Mouse (Mus musculus): ENCODE results near the gene Gpc6. TPM values are rescaled to one million over a fixed set of nuclear protein-coding genes. Genes with fewer than 3 reads are reported as not detected.

Gpc6 gene
- polyA plus RNA-seq, 1 experiment from 2014 or later: 14.5 TPM

- no peaks in the 10 kb centered on the region for H3K9me3 ChIP-seq (ENCODE audit: control insufficient read depth, low read length)
- H3K4me2 ChIP-seq (ENCODE audit: low read length): no peak overlapping the region
- ATAC-seq (ENCODE audit: insufficient number of reproducible peaks, insufficient read depth, low FRiP score, low read depth): no peak
- WGBS: 91% methylated on average over 2 of the region's 2 CpGs
- H3K4me3 ChIP-seq (ENCODE audit: control insufficient read depth in 1 of 2, insufficient read depth in 1 of 2, low read depth in 1 of 2, low read length in 2 of 2): no peak overlapping the region
- H3K27ac ChIP-seq (replicated peaks in 1 of 2; ENCODE audit: control insufficient read depth in 1 of 2, insufficient read depth in 1 of 2, low read depth in 2 of 2, low read length in 2 of 2): no peak overlapping the region
- H3K27me3 ChIP-seq (ENCODE audit: control insufficient read depth, insufficient read depth, low read length): no peaks in the 10 kb centered on the region
- peaks cover 0 to 2% of the 10 kb centered on the region in 2 experiments; a peak in 1 of 4 replicates for H3K4me1 ChIP-seq (ENCODE audit: control insufficient read depth in 2 of 2, insufficient read depth in 2 of 2, low read length in 2 of 2)
- H3K9ac ChIP-seq (ENCODE audit: low read length): no peak overlapping the region
- no peaks in the 10 kb centered on the region for H3K36me3 ChIP-seq (ENCODE audit: control insufficient read depth, insufficient read depth, low read length)
Measured at GRCm38 (mm10) chr14:117520706-117521105, 595.6 kb downstream of the Gpc6 start.

- H3K27ac ChIP-seq (replicated peaks in 1 of 2; ENCODE audit: control insufficient read depth in 1 of 2, insufficient read depth in 1 of 2, low read depth in 2 of 2, low read length in 2 of 2): no peak overlapping the region
- H3K4me3 ChIP-seq (ENCODE audit: control insufficient read depth in 1 of 2, insufficient read depth in 1 of 2, low read depth in 1 of 2, low read length in 2 of 2): no peak overlapping the region
- no peak for ATAC-seq (ENCODE audit: insufficient number of reproducible peaks, insufficient read depth, low FRiP score, low read depth)
- H3K27me3 ChIP-seq (ENCODE audit: control insufficient read depth, insufficient read depth, low read length): no peaks in the 10 kb centered on the region
- no peaks in the 10 kb centered on the region for H3K4me1 ChIP-seq (ENCODE audit: control insufficient read depth in 2 of 2, insufficient read depth in 2 of 2, low read length in 2 of 2)
- H3K4me2 ChIP-seq (ENCODE audit: low read length): no peak overlapping the region
- H3K36me3 ChIP-seq (ENCODE audit: control insufficient read depth, insufficient read depth, low read length): no peaks in the 10 kb centered on the region
- WGBS: 82% methylated on average over 6 of the region's 6 CpGs
- H3K9me3 ChIP-seq (ENCODE audit: control insufficient read depth, low read length): no peaks in the 10 kb centered on the region
- no peak overlapping the region for H3K9ac ChIP-seq (ENCODE audit: low read length)
Measured at GRCm38 (mm10) chr14:117525133-117525532, 600.0 kb downstream of the Gpc6 start.

- Histone ChIP-seq H3K36me3 (ENCODE audit: control insufficient read depth, insufficient read depth, low read length) (no peaks in the 10 kb centered on the region), H3K27ac (replicated peaks in 1 of 2; ENCODE audit: control insufficient read depth in 1 of 2, insufficient read depth in 1 of 2, low read depth in 2 of 2, low read length in 2 of 2) (no peak overlapping the region), H3K4me1 (ENCODE audit: control insufficient read depth in 2 of 2, insufficient read depth in 2 of 2, low read length in 2 of 2) (no peaks in the 10 kb centered on the region), H3K9me3 (ENCODE audit: control insufficient read depth, low read length) (no peaks in the 10 kb centered on the region), H3K4me3 (ENCODE audit: control insufficient read depth in 1 of 2, insufficient read depth in 1 of 2, low read depth in 1 of 2, low read length in 2 of 2) (no peak overlapping the region), H3K27me3 (ENCODE audit: control insufficient read depth, insufficient read depth, low read length) (no peaks in the 10 kb centered on the region), H3K4me2 (ENCODE audit: low read length) (no peak overlapping the region), H3K9ac (ENCODE audit: low read length) (no peak overlapping the region)
- ATAC-seq (ENCODE audit: insufficient number of reproducible peaks, insufficient read depth, low FRiP score, low read depth): no peak
- WGBS: 89% methylated on average over 7 of the region's 7 CpGs
Measured at GRCm38 (mm10) chr14:117527053-117527452, 601.9 kb downstream of the Gpc6 start.

- no peak for ATAC-seq (ENCODE audit: insufficient number of reproducible peaks, insufficient read depth, low FRiP score, low read depth)
- WGBS: 78% methylated on average over 3 of the region's 3 CpGs
- Histone ChIP-seq H3K4me3 (ENCODE audit: control insufficient read depth in 1 of 2, insufficient read depth in 1 of 2, low read depth in 1 of 2, low read length in 2 of 2) (no peak overlapping the region), H3K36me3 (ENCODE audit: control insufficient read depth, insufficient read depth, low read length) (no peaks in the 10 kb centered on the region), H3K27me3 (ENCODE audit: control insufficient read depth, insufficient read depth, low read length) (no peaks in the 10 kb centered on the region), H3K9ac (ENCODE audit: low read length) (no peak overlapping the region), H3K27ac (replicated peaks in 1 of 2; ENCODE audit: control insufficient read depth in 1 of 2, insufficient read depth in 1 of 2, low read depth in 2 of 2, low read length in 2 of 2) (no peak overlapping the region), H3K4me2 (ENCODE audit: low read length) (no peak overlapping the region), H3K9me3 (ENCODE audit: control insufficient read depth, low read length) (no peaks in the 10 kb centered on the region), H3K4me1 (ENCODE audit: control insufficient read depth in 2 of 2, insufficient read depth in 2 of 2, low read length in 2 of 2) (no peaks in the 10 kb centered on the region)
Measured at GRCm38 (mm10) chr14:117529439-117529838, 604.3 kb downstream of the Gpc6 start.

- H3K36me3 ChIP-seq (ENCODE audit: control insufficient read depth, insufficient read depth, low read length): no peaks in the 10 kb centered on the region
- no peak overlapping the region for H3K27ac ChIP-seq (replicated peaks in 1 of 2; ENCODE audit: control insufficient read depth in 1 of 2, insufficient read depth in 1 of 2, low read depth in 2 of 2, low read length in 2 of 2)
- ATAC-seq (ENCODE audit: insufficient number of reproducible peaks, insufficient read depth, low FRiP score, low read depth): no peak
- H3K9ac ChIP-seq (ENCODE audit: low read length): no peak overlapping the region
- no peaks in the 10 kb centered on the region for H3K27me3 ChIP-seq (ENCODE audit: control insufficient read depth, insufficient read depth, low read length)
- H3K4me1 ChIP-seq (ENCODE audit: control insufficient read depth in 2 of 2, insufficient read depth in 2 of 2, low read length in 2 of 2): no peaks in the 10 kb centered on the region
- H3K9me3 ChIP-seq (ENCODE audit: control insufficient read depth, low read length): no peaks in the 10 kb centered on the region
- no peak overlapping the region for H3K4me3 ChIP-seq (ENCODE audit: control insufficient read depth in 1 of 2, insufficient read depth in 1 of 2, low read depth in 1 of 2, low read length in 2 of 2)
- H3K4me2 ChIP-seq (ENCODE audit: low read length): no peak overlapping the region
Measured at GRCm38 (mm10) chr14:117552776-117553175, 627.7 kb downstream of the Gpc6 start.

GRCm38 (mm10) chr14:117556715-117557320 is 631.7 kb downstream of the Gpc6 start:
- H3K4me2 ChIP-seq (ENCODE audit: low read length): no peak overlapping the region
- H3K9ac ChIP-seq (ENCODE audit: low read length): no peak overlapping the region
- WGBS: 77% methylated on average over 7 of the region's 7 CpGs
- no peaks in the 10 kb centered on the region for H3K9me3 ChIP-seq (ENCODE audit: control insufficient read depth, low read length)
- no peaks in the 10 kb centered on the region for H3K36me3 ChIP-seq (ENCODE audit: control insufficient read depth, insufficient read depth, low read length)
- no peaks in the 10 kb centered on the region for H3K4me1 ChIP-seq (ENCODE audit: control insufficient read depth in 2 of 2, insufficient read depth in 2 of 2, low read length in 2 of 2)
- ATAC-seq (ENCODE audit: insufficient number of reproducible peaks, insufficient read depth, low FRiP score, low read depth): no peak
- H3K4me3 ChIP-seq (ENCODE audit: control insufficient read depth in 1 of 2, insufficient read depth in 1 of 2, low read depth in 1 of 2, low read length in 2 of 2): no peak overlapping the region
- H3K27me3 ChIP-seq (ENCODE audit: control insufficient read depth, insufficient read depth, low read length): no peaks in the 10 kb centered on the region
- no peak overlapping the region for H3K27ac ChIP-seq (replicated peaks in 1 of 2; ENCODE audit: control insufficient read depth in 1 of 2, insufficient read depth in 1 of 2, low read depth in 2 of 2, low read length in 2 of 2)

GRCm38 (mm10) chr14:117562146-117562545 is 637.0 kb downstream of the Gpc6 start:
- Histone ChIP-seq H3K27ac (replicated peaks in 1 of 2; ENCODE audit: control insufficient read depth in 1 of 2, insufficient read depth in 1 of 2, low read depth in 2 of 2, low read length in 2 of 2) (no peak overlapping the region), H3K27me3 (ENCODE audit: control insufficient read depth, insufficient read depth, low read length) (no peaks in the 10 kb centered on the region), H3K9me3 (ENCODE audit: control insufficient read depth, low read length) (no peaks in the 10 kb centered on the region), H3K4me2 (ENCODE audit: low read length) (no peak overlapping the region), H3K4me3 (ENCODE audit: control insufficient read depth in 1 of 2, insufficient read depth in 1 of 2, low read depth in 1 of 2, low read length in 2 of 2) (no peak overlapping the region), H3K9ac (ENCODE audit: low read length) (no peak overlapping the region), H3K36me3 (ENCODE audit: control insufficient read depth, insufficient read depth, low read length) (no peaks in the 10 kb centered on the region), H3K4me1 (ENCODE audit: control insufficient read depth in 2 of 2, insufficient read depth in 2 of 2, low read length in 2 of 2) (no peaks in the 10 kb centered on the region)
- ATAC-seq (ENCODE audit: insufficient number of reproducible peaks, insufficient read depth, low FRiP score, low read depth): no peak
- 62% methylated on average over 4 of the region's 4 CpGs for WGBS

- ATAC-seq (ENCODE audit: insufficient number of reproducible peaks, insufficient read depth, low FRiP score, low read depth): no peak
- H3K27me3 ChIP-seq (ENCODE audit: control insufficient read depth, insufficient read depth, low read length): no peaks in the 10 kb centered on the region
- no peak overlapping the region for H3K4me3 ChIP-seq (ENCODE audit: control insufficient read depth in 1 of 2, insufficient read depth in 1 of 2, low read depth in 1 of 2, low read length in 2 of 2)
- H3K4me1 ChIP-seq (ENCODE audit: control insufficient read depth in 2 of 2, insufficient read depth in 2 of 2, low read length in 2 of 2): no peaks in the 10 kb centered on the region
- H3K4me2 ChIP-seq (ENCODE audit: low read length): no peak overlapping the region
- H3K9me3 ChIP-seq (ENCODE audit: control insufficient read depth, low read length): no peaks in the 10 kb centered on the region
- 82% methylated on average over 4 of the region's 4 CpGs for WGBS
- H3K36me3 ChIP-seq (ENCODE audit: control insufficient read depth, insufficient read depth, low read length): no peaks in the 10 kb centered on the region
- H3K27ac ChIP-seq (replicated peaks in 1 of 2; ENCODE audit: control insufficient read depth in 1 of 2, insufficient read depth in 1 of 2, low read depth in 2 of 2, low read length in 2 of 2): no peak overlapping the region
- H3K9ac ChIP-seq (ENCODE audit: low read length): no peak overlapping the region
Measured at GRCm38 (mm10) chr14:117569278-117569677, 644.2 kb downstream of the Gpc6 start.

Data from heart, embryonic 14.5 days (tissue).